15 mouse cellular contexts compared by ENCODE assay signal in genomic region chr16:42016791-42017643, GRCm38 (mm10).
DNase-seq lines count a peak whose midpoint lies in the region; ATAC-seq and TF ChIP-seq lines count a peak whose summit lies in the region.
"Had no signal": no experiment of that assay in that cellular context is flagged by ENCODE, and none has a peak within 500 bp of the region (broad histone marks: within the 10 kb centered on the region; RNA-seq: fewer than 3 reads in every experiment).

No protein-coding gene starts in this region.

- TF ChIP-seq EP300 in liver, postnatal 0 days (IDR thresholded peaks at IDR 0.05; ENCODE audit: low read depth) = no peak

- no peaks in the 10 kb centered on the region for H3K36me3 ChIP-seq in forebrain, embryonic 14.5 days (ENCODE audit: control insufficient read depth, insufficient read depth, low read length)
- H3K36me3 ChIP-seq in forebrain, embryonic 12.5 days (replicated peaks) = no peaks in the 10 kb centered on the region
- H3K36me3 ChIP-seq in midbrain, postnatal 0 days (ENCODE audit: insufficient read depth, low read length) = no peaks in the 10 kb centered on the region
- H3K36me3 ChIP-seq in midbrain, embryonic 11.5 days (ENCODE audit: control insufficient read depth, insufficient read depth, low read length) = no peaks in the 10 kb centered on the region
- no peaks in the 10 kb centered on the region for H3K36me3 ChIP-seq in liver, postnatal 0 days (replicated peaks; ENCODE audit: insufficient read depth, low read length)
- H3K36me3 ChIP-seq: heart, embryonic 12.5 days; limb, embryonic 12.5 days; midbrain, embryonic 12.5 days had no signal

- no peak for TF ChIP-seq CTCF in midbrain, postnatal 0 days (IDR thresholded peaks at IDR 0.05)
- no peak for TF ChIP-seq CTCF in liver, postnatal 0 days (IDR thresholded peaks at IDR 0.05; ENCODE audit: low read depth)

- H3K4me1 ChIP-seq in forebrain, embryonic 14.5 days (ENCODE audit: control insufficient read depth, insufficient read depth, low read length) = no peaks in the 10 kb centered on the region
- H3K4me1 ChIP-seq in forebrain, embryonic 12.5 days = peaks cover 3% of the 10 kb centered on the region; the same call in 1 of the 2 replicates
- H3K4me1 ChIP-seq in midbrain, postnatal 0 days (ENCODE audit: insufficient read depth, low read length) = no peaks in the 10 kb centered on the region
- H3K4me1 ChIP-seq in midbrain, embryonic 11.5 days (ENCODE audit: control insufficient read depth, insufficient read depth, low read length) = no peaks in the 10 kb centered on the region; the same call in 1 of the 2 replicates
- no peaks in the 10 kb centered on the region for H3K4me1 ChIP-seq in liver, postnatal 0 days (ENCODE audit: insufficient read depth)
- H3K4me1 ChIP-seq: heart, embryonic 12.5 days; limb, embryonic 12.5 days; midbrain, embryonic 12.5 days had no signal

- no peak overlapping the region for H3K4me2 ChIP-seq in forebrain, embryonic 14.5 days (ENCODE audit: low read length)
- no peak overlapping the region for H3K4me2 ChIP-seq in forebrain, embryonic 12.5 days
- no peak overlapping the region for H3K4me2 ChIP-seq in midbrain, postnatal 0 days (ENCODE audit: low read depth, low read length, poor library complexity, severe bottlenecking)
- no peak overlapping the region for H3K4me2 ChIP-seq in midbrain, embryonic 11.5 days
- H3K4me2 ChIP-seq in liver, postnatal 0 days (ENCODE audit: low read depth, low read length) = no peak overlapping the region
- H3K4me2 ChIP-seq: heart, embryonic 12.5 days; limb, embryonic 12.5 days; midbrain, embryonic 12.5 days had no signal

- peak; percentile 75; the same call in 1 of the 2 replicates for ATAC-seq in forebrain, embryonic 14.5 days
- no peak for ATAC-seq in forebrain, embryonic 12.5 days (ENCODE audit: low FRiP score)
- ATAC-seq in midbrain, postnatal 0 days (ENCODE audit: low FRiP score) = no peak
- ATAC-seq in midbrain, embryonic 11.5 days (ENCODE audit: low FRiP score) = no peak
- ATAC-seq in liver, postnatal 0 days = no peak

- WGBS in forebrain, embryonic 14.5 days = 75% methylated on average over 9 of the region's 9 CpGs
- WGBS in forebrain, embryonic 12.5 days = 88% methylated on average over 9 of the region's 9 CpGs
- 91% methylated on average over 9 of the region's 9 CpGs for WGBS in midbrain, postnatal 0 days
- WGBS in midbrain, embryonic 11.5 days = 90% methylated on average over 9 of the region's 9 CpGs
- WGBS in liver, postnatal 0 days (ENCODE audit: insufficient replicate concordance) = 85% methylated on average over 9 of the region's 9 CpGs

- H3K27ac ChIP-seq in forebrain, embryonic 14.5 days (ENCODE audit: low read depth, low read length) = no peak overlapping the region
- no peak overlapping the region for H3K27ac ChIP-seq in forebrain, embryonic 12.5 days
- no peak overlapping the region for H3K27ac ChIP-seq in midbrain, postnatal 0 days (ENCODE audit: low read depth, low read length)
- H3K27ac ChIP-seq in midbrain, embryonic 11.5 days (ENCODE audit: low read depth, low read length) = no peak overlapping the region
- H3K27ac ChIP-seq in liver, postnatal 0 days (ENCODE audit: low read depth) = no peak overlapping the region
- H3K27ac ChIP-seq: limb, embryonic 12.5 days; midbrain, embryonic 12.5 days had no signal

- H3K9me3 ChIP-seq in forebrain, embryonic 14.5 days (replicated peaks; ENCODE audit: control insufficient read depth, low read length) = no peaks in the 10 kb centered on the region
- H3K9me3 ChIP-seq in forebrain, embryonic 12.5 days = no peaks in the 10 kb centered on the region
- H3K9me3 ChIP-seq in midbrain, postnatal 0 days (ENCODE audit: low read length) = no peaks in the 10 kb centered on the region
- no peaks in the 10 kb centered on the region for H3K9me3 ChIP-seq in midbrain, embryonic 11.5 days (ENCODE audit: control insufficient read depth, low read length)
- no peaks in the 10 kb centered on the region for H3K9me3 ChIP-seq in liver, postnatal 0 days (ENCODE audit: low read length)
- H3K9me3 ChIP-seq: heart, embryonic 12.5 days; limb, embryonic 12.5 days; midbrain, embryonic 12.5 days had no signal

- H3K27me3 ChIP-seq in forebrain, embryonic 14.5 days (replicated peaks; ENCODE audit: control insufficient read depth, insufficient read depth, low read length) = no peaks in the 10 kb centered on the region
- H3K27me3 ChIP-seq in forebrain, embryonic 12.5 days = no peaks in the 10 kb centered on the region
- no peaks in the 10 kb centered on the region for H3K27me3 ChIP-seq in midbrain, postnatal 0 days (ENCODE audit: insufficient read depth, low read length)
- no peaks in the 10 kb centered on the region for H3K27me3 ChIP-seq in midbrain, embryonic 11.5 days (ENCODE audit: control insufficient read depth, insufficient read depth, low read length)
- no peaks in the 10 kb centered on the region for H3K27me3 ChIP-seq in liver, postnatal 0 days (ENCODE audit: insufficient read depth, low read length)
- H3K27me3 ChIP-seq: heart, embryonic 12.5 days; limb, embryonic 12.5 days; midbrain, embryonic 12.5 days had no signal

- no peak overlapping the region for H3K9ac ChIP-seq in forebrain, embryonic 14.5 days (ENCODE audit: low read length)
- H3K9ac ChIP-seq in forebrain, embryonic 12.5 days = no peak overlapping the region
- H3K9ac ChIP-seq in midbrain, postnatal 0 days (replicated peaks; ENCODE audit: low read length, poor library complexity, severe bottlenecking) = no peak overlapping the region
- no peak overlapping the region for H3K9ac ChIP-seq in midbrain, embryonic 11.5 days (ENCODE audit: low read length)
- H3K9ac ChIP-seq in liver, postnatal 0 days (replicated peaks) = no peak overlapping the region
- H3K9ac ChIP-seq: heart, embryonic 12.5 days; limb, embryonic 12.5 days; midbrain, embryonic 12.5 days had no signal

- H3K4me3 ChIP-seq in forebrain, embryonic 14.5 days (ENCODE audit: low read depth, low read length) = no peak overlapping the region
- no peak overlapping the region for H3K4me3 ChIP-seq in forebrain, embryonic 12.5 days (replicated peaks)
- H3K4me3 ChIP-seq in midbrain, postnatal 0 days (ENCODE audit: low read depth, low read length) = no peak overlapping the region
- H3K4me3 ChIP-seq in midbrain, embryonic 11.5 days (ENCODE audit: low read depth, low read length) = no peak overlapping the region
- H3K4me3 ChIP-seq in liver, postnatal 0 days (ENCODE audit: low read depth, low read length) = no peak overlapping the region
- H3K4me3 ChIP-seq: heart, embryonic 12.5 days; limb, embryonic 12.5 days; midbrain, embryonic 12.5 days had no signal

- peak; percentile 68 for DNase-seq in forebrain, embryonic 14.5 days (ENCODE audit: low spot score)
- DNase-seq in midbrain, postnatal 0 days (ENCODE audit: low spot score) = peak; percentile 27
- DNase-seq in midbrain, embryonic 11.5 days (ENCODE audit: low spot score, missing footprints) = no peak
- peak; percentile 93 to 97 for DNase-seq in cerebellum, postnatal 14 days
- peak; percentile 40 to 50 for DNase-seq in layer of hippocampus, postnatal 36 days
- no peak for DNase-seq in liver, postnatal 0 days
- no peak for DNase-seq in thymus, postnatal 36 days
- DNase-seq: adrenal gland, postnatal 10 days; gastrocnemius, postnatal 36 days; kidney, adult 2 months; lung, postnatal 36 days had no signal

Comparison
In these comparisons a context has a peak if more than half of its experiments do, and no peak if none do; other contexts are left out.
1. DNase-seq: peak in forebrain, embryonic 14.5 days (single experiment), midbrain, postnatal 0 days (single experiment), cerebellum, postnatal 14 days (2 of 2) and layer of hippocampus, postnatal 36 days (2 of 2); none in midbrain, embryonic 11.5 days (single experiment), liver, postnatal 0 days (single experiment) and thymus, postnatal 36 days (0 of 2).